Mouse (Mus musculus) cerebral cortex, adult 2 months (tissue): Measurements from ENCODE around the gene Pfkl.

Experiments
- WGBS: fragments of 180-500 bp; shearing (Covaris S2); methylation state at CpG from one replicate; pipeline ENCODE4 v1.1.7; 2018; 5-methylcytosine and 5-hydroxymethylcytosine counted together

Pfkl gene

DNA sequence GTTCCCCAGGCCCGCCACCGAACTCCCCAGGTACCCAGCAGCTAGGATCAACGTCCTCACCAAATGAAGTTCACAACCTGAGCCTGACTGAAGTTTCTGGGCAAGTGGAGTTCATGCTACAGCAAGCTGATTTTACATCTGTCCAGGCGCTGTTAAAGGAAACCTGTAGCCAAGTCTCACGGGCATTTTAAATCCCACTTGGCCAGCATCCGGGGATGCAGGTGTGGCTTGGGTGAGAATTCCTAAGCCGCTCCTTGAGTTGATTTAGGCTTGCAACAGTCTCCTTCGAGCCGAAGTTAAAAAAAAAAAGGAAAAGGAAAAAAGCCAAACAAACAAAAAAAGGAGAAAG, at the start of gene Pfkl:
TSS of gene Pfkl (minus strand) at position 139 of the 349 bp plus-strand sequence.
- under 1% methylated on average over 9 of the region's 9 CpGs for WGBS

DNA sequence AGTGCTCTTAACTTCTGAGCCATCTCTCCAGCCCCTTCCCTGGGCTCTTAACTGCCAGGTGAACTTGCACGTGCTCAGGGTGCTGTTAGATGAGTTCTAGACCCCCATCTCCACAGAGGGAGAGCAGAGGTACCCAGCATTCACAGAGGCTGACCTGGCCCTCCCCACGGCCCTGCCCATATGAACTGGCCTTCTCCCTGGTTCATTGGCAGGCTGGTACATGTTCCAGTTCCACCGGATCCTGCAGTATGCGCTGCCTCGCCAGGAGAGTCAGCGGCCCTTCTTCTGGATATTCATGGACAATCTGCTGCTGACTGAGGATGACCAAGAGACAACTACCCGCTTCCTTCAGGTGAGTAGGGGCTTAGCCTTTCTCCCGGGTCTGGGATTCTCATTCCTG, 47.2 kb upstream of the Pfkl start:
- 93% methylated on average over 8 of the region's 8 CpGs for WGBS

DNA sequence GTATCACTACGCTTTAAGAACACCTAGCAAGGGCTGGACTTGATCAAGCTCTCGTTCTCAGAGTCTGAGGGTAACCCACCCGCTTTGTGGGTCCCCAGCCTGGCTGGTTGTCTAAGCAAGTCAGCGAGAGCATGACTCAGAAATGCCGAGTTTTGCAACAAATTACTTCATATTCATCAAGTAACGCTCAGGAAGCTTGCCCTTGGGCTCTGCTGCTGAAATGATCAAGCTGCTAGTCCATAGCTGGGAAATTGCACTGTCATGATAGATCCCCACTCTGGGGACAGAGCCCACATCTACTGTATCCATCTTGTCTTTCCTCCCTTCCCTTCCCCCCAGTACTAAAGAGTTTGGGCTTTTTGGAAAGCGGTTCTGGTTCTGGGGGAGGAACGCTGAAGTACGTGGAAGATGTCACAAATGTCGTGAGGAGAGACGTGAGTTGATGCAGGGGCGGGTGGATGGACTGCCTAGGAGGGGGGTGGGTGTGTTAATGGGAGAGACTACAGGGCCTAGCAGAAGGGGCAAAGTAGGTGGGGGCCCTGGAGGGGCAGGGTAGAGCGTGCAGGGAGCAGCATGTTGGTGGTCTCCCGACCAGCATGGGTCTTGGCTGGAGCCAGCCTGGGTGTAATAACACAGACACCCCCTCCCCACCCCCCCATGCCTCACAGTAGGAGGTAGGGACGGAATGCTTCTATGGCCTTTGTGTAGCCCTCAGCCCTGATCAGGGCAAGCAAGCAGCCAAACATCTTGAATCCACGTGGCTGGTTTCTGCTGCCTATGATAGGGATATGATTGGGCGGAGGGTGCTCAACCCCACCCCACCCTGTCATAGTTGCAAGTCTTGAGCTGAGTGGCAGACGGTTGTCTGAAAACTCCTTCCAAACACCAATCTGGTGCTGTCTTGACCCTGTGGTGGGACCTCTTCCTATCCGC, 45.0 kb upstream of the Pfkl start:
- WGBS, result 67% methylated on average over 19 of the region's 19 CpGs

DNA sequence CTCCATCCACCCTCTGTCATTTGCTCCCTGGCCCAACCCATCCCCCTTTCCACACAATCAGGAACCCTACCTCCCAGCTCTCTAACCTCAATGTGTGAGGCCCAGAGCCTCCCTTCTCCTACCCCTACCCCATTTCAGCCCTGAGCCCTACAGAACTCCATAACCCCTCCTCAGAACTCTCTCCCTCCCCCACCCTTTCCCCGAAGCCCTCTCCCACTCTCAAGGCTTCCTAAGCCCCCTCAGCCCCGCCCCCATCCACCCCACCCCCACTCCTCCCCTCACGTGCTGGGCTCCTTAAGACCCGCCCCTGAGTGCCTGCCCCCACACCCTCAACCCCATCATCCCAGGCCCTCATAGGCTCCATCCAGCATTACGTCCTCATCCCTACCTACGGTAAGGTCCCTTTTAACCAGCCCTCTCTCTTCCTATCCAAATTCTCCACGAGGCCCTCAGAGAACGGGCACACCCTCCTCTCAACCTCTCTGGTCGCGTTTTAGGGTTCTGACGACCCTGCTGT, 39.7 kb upstream of the Pfkl start:
- whole genome bisulfite sequencing, result 62% methylated on average over 11 of the region's 11 CpGs

DNA sequence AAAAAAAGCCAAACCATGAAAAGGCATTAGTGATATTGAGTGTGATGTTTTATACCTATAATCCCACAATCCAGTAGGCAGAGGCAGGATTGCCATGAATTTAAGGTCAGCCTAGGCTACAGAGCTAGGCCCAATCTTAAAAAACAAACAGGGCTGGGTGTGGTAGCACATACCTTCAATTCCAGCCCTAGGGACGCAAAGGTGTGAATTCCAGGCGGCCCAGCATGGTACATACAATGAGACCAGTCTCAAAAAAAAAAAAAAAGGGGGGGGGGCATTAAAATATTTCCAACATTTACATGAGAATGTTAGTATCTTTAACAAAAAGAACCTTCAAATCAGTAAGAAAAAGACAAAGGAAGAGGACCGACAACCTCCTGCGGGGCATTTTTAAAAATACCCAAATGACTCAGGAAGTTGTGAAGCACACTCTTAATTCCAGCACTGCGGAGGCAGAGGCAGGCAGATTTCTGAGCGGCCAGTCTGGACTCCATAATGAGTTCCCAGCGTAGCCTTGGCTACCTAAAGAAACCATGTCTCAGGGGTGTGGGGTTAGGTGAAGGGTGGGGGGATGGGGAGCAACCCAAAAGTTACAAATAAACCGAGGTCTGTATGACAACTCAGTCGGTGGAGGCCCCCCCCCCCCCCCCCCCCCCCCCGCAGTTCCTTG, 38.3 kb upstream of the Pfkl start:
- WGBS, result 84% methylated on average over 9 of the region's 10 CpGs

DNA sequence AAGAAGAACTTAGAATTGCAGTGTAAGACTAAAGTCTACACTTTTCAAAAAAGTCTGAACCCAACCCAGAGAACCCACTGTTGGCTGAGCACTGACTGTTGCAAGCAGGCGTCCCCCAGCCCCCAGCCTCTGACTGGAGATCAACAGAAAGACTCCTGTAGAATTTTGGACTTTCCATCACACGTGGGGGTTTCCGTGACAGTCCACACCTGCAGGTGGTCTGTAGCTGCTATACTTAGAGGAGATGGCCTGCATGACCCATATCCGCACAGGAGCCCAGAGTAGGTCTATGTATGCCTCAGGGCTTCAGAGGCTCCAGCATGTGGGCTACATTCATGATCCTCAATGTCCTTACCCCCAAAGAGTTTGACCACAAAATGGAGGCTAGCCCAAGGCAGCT, 36.5 kb upstream of the Pfkl start:
- WGBS, result 95% methylated on average over 4 of the region's 4 CpGs

DNA sequence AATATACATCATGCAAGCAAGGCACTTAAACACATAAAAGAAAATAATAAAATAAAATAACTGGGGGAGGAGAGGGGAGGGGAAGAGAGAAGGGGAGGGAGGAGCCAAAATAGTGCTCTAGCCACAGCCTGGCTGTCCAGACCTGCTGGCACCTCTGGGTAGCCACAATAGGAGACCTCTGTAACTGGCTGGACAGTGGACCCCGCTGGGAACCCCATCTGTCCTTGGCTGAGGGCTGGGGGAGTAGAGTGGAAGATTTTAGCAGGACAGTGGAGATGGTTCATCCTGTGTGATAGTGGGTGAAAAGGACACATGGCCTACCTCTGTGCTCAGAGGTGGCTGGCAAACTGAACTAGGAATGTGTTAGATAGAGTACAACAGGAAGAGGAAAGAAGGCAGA, 34.6 kb upstream of the Pfkl start:
- WGBS, result 84% methylated on average over 1 of the region's 1 CpGs

DNA sequence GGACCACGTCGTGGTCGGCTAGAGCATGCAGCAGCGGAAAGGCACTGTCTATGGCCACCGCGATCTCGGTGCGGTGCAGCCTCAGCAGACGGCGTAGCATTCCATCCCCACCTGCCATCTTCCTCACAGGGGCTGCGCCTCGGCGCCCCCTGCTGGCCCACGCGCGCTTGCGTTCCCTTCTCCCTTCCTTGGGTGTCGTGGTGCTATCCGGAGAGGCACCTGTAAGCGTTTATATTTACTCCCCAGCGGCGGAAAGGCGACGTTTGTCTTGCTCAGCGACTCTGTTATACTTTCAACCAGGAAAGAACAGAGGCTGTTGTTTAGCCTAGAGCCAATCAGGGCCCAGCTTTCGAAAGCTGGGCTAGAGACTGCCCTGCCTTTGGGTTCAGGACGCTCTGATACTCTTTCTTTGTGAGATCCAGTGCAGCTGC, 33.5 kb upstream of the Pfkl start, which contains the start of gene Aire:
TSS of gene Aire (minus strand) at position 205 of the 431 bp plus-strand sequence.
- WGBS, result 4% methylated on average over 27 of the region's 27 CpGs

DNA sequence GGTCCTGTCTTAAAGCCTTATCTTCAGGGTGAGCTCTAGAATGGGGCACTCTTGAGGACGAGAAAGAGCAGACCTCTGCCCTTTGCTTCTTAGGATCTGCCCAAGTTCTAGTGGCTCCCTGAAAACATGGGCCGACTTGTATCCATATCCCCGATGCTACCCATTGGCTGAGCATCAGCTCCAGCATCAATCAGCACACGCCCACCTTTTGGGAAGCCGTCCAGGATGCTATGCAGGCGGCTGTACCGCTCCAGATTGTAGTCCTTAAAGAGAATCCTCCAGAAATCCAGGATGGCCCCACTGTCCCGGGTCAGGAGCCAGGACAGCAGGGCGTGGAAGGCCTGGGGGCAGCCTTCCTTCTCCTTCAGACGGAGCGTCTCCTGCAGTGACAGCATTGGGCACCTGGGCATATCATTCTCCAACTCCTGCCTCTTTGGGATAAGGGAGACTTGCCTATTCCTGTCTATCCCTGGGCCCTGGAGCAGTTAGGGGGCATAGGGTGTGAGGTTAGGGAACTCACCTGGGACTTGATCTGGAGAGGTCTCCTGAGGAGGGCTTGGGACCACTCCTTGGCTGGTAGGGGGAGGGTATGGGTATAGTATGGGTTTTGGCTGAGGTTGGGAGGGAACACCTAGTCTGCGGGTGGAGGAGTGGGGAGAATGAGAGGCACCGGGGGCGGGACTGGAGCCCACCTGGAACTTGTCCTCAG, 33.0 kb upstream of the Pfkl start:
- 47% methylated on average over 14 of the region's 14 CpGs for WGBS

DNA sequence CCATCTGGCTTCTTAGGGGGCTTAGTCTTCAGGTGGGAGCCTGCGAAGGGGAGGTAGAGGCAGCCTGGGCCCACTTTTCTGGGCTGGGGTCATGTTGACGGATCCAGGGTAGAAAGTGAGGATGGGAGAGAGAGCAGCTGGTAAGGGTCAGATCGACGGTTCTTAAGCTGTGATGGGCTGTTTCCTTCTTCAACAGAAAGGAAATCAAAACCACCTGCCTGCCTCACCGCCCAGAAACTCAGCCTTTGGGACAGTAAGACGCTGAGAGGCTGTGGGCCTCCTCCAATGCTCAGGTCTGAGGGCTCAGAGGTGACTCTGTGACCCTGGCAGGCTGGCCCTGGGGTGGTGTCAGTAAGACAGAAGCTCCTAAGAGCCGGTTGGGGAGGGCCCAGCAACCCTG, 32.2 kb upstream of the Pfkl start:
- 90% methylated on average over 7 of the region's 7 CpGs for whole genome bisulfite sequencing

DNA sequence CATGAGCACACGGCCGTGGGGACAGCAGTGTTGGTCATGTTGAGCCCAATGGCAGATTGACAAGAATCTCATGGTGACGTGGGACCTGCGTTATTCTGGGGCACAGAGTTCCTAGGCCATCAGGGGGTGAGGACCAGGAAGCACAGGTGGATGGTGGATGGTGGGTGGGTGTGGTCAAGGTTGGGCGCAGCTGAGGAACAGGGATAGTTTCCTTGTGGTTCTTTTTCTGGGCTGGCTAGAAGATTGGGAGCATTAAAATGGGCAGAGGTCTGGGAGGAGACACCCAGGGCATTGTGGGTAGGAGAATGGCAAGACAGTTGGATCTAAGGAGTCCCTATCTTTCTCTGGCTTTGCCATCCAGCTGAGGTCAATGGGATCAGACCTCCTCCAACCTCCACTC, 31.8 kb upstream of the Pfkl start, which contains the start of gene Dnmt3l:
TSS of gene Dnmt3l (plus strand) at position 301 of the 400 bp plus-strand sequence.
- WGBS, result 95% methylated on average over 5 of the region's 5 CpGs

DNA sequence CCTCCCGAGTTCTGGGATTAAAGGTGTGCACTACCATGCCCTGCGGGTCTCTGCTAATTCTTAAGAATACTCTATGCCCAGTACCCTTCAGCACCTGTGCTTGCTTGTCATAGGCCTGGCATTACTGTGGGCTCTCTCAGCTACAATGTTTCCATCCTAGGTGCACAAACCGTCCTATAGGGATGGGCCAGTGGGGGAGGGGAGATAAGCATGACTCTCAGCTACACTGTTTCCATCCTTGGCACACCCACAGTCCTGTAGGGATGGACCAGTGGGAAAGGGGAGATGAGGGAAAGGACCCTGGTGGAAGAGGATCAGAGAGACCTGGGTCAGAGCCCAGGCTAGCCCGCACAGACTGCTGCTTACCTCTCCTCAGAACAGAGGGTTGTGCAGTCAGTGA, 27.3 kb upstream of the Pfkl start:
- WGBS, result 89% methylated on average over 4 of the region's 4 CpGs

DNA sequence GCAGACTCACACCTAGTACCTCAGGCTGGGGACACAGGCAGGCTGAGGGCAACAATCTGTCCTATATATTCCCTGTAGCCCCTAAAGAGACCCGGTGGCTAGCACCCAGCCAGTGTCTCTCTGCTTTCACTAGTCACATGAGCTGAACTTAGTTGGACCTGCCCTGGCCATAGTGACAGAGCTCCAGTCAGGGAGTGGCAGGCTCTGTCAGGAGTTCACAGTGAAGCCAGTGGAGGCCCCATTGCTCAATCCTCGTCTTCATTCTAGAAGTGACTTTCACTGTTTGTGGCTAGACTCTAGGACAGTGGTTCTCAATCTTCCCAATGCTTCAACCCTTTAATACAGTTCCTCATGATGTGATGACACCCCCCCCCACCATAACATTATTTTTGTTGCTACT, 22.1 kb upstream of the Pfkl start:
- WGBS, result 83% methylated on average over 2 of the region's 2 CpGs

DNA sequence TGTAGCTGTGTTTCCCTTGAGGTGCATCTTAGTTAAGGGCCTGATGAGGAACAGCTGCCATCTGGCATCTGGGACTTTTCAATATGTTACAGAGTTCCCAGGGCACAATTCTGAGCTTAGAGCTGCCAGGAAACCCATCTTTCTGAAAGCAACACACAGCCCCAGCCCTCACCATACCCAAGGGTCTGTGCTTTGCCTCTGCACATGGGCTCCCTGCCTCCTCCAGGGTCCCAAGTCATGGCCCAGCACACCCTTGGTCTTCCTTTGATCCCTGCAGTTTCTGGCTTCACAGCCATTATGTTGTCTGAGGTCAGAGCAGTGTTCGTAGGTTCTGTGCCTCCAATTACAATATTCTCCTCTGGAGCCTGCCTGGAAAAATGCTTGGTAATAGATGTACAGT, 19.2 kb upstream of the Pfkl start:
- WGBS, result 98% methylated on average over 1 of the region's 1 CpGs

DNA sequence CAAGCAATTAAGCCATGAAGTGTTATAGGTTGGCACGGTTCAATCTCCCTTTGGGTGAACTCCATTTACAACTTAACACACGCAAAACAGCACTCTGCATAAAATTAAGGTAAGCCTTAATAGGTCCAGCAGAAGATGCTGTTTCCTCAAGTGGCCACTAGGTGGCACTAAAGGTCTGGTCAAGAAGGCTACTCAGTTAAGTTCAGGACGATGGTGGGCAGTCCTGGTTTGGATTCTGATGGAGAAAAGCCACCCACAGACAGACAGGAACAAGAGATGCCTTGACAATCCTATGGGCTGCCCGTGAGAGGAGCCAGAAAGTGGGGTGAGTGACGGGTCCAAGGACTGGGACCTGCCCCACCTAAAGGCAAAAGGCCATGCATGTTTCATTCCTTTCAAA, 18.2 kb upstream of the Pfkl start:
- 2% methylated on average over 5 of the region's 5 CpGs for WGBS

DNA sequence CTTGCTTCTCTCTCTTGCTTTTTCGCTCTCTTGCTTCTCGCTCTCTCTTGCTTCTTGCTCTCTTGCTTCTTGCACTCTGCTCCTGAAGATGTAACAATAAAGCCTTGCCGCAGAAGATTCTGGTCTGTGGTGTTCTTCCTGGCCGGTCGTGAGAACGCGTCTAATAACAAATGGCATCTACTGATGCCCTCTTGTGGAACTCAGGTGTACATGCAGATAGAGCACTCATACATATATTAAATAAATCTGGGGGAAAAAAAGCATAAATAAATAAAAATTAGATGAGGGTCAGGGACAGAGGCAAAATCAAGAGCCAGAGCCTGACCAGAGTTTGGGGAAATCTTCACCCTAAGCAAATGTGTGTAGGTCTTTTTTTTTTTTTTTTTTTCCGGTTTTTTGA, 15.6 kb upstream of the Pfkl start:
- 45% methylated on average over 6 of the region's 8 CpGs for WGBS

DNA sequence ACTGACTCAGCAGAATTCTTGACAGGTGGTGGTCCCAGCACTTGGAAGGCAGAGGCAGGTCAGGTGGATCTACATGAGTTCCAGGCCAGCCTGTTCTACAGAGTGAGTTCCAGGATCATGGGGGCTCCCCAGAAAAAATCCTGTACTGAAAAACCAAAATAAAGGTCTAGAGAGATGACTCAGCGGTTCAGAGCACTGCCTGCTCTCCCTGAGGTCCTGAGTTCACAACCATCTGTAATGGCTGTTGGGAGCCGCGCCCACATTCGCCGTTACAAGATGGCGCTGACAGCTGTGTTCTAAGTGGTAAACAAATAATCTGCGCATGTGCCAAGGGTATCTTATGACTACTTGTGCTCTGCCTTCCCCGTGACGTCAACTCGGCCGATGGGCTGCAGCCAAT, 10.1 kb upstream of the Pfkl start:
- WGBS, result 98% methylated on average over 6 of the region's 11 CpGs

DNA sequence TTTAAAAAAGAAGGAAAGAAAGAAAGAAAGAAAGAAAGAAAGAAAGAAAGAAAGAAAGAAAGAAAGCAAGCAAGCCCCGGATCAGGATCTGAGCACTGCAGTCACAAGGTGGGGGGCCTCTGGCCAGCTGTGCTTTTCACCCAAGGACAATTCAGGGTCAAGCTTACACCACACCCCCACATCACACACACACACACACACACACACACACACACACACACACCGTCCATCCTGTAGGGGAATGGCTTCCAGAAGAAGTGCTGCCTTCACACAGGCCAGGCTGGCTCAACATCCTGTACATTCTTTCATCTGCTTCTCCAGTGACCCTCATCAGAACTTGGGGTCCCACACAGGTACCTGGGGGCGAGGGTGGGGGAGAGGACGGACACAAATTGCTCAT, 9.4 kb upstream of the Pfkl start:
- 74% methylated on average over 4 of the region's 4 CpGs for WGBS

DNA sequence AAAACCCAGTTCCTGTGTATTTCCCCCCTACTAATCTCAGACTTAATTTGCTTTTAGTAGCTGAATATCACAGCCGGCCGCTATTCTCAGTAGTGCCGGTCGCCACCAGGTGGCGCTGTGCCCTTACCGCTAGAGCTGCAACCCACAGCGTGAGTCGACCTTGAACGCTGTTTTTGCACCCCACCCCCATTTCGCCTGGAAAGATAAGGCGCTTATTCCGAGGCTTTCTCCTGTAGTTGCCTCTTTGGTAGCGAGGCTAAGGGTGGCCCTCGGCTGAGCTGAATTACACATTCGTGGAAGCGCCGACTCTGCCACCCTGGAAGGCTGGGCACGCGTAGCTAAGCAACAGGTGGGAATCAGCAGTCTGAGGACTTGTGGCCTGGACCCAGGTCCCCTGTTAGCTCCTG, 8.9 kb upstream of the Pfkl start:
- WGBS, result 16% methylated on average over 19 of the region's 19 CpGs

DNA sequence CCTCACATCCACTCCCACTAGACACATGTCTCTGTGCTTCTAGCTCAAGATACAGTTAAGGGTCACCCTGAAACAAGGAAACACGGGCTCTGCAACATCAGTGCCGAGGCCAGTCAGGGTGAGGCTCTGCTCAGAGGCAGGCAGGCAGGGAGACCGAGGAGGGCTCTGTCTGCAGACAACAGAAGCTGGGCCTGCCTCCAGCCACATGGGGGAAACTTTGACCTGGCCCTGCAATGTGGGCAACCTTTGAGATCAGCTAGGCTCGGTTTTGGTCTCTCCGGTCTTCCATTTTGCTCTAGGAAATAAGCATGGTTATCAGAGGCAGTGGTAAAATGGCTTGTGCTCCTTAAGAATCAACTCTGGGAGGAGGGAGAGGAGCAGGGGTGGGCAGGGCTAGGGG, 6.5 kb upstream of the Pfkl start:
- WGBS, result 64% methylated on average over 5 of the region's 5 CpGs

DNA sequence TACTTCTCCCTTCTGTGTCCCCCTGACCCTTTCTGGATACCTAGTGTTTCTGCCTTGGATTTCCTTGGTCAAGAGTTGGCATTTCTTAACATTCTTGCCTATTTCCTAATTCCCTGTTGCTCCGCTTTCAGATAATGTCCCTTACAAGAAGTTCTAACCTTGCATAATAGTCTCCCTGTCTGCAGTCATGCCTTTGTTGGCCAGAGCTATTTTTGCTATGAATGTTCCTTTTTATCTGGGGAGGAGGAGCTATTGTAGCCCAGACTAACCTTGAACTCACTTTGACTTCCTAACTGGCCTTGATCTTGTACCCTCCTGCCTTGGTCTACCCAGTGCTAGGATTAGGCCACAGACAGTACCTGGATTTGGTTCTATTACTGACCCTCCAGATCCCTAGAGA, 5.6 kb upstream of the Pfkl start:
- 86% methylated on average over 1 of the region's 1 CpGs for WGBS
